Mouse (Mus musculus): ENCODE data around the gene Mylpf.

Gene Mylpf

GRCm38 (mm10) chr7:127196484-127196883, 12.2 kb upstream of the Mylpf start:
- DNase-seq (ENCODE audit: low read depth in 1 of 2, low spot score in 2 of 2) = no peak

- DNase-seq (ENCODE audit: low read depth in 1 of 2, low spot score in 2 of 2) = no peak
Observed at GRCm38 (mm10) chr7:127206606-127207005, 2.1 kb upstream of the Mylpf start.

DNA sequence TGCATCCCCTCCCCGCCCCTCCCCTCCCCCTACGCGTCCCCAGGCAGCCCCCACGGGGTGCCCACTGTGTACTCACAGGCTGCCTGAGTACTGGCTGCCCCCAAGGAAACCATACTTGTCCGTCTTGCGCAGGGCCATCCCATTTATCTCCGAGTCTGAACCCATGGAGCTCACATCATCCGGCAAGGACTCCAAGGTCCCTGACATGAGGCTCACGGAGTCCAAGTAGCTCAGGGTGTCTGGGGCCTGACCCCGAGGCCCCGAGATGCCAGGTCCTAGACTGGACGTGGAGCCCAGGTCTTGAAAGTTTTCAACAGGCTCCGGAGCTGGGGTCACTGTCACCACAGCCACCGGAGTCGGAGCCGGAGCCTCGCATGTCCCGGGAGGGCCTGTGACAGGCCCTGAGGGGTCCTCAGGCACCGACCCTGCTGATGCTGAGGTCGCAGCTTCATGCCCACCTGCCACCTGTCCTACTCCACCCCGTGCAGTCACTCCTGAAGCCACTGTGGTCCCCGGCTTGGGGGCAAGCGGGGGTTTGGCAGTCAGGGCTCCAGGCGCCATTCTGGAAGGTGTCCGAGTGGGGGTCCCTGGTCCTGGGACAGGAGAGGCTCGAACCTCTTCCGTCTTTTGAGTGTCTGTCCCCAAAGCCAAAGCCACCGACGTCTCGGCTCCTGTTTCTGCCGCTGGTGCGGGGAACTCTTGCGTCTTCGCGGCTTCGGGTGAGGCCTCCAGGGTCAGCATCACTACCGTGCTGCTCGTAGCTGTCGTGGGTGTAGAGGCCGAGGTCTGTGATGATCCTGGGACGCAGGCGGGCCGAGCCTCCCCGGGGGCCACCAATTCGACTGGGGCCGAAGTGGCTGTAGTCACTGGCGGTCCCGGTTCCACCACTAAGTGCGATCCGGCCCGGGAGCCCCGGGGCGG, 1.1 kb upstream of the Mylpf start:
- DNase-seq (ENCODE audit: low read depth in 1 of 2, low spot score in 2 of 2) = no peak

DNA sequence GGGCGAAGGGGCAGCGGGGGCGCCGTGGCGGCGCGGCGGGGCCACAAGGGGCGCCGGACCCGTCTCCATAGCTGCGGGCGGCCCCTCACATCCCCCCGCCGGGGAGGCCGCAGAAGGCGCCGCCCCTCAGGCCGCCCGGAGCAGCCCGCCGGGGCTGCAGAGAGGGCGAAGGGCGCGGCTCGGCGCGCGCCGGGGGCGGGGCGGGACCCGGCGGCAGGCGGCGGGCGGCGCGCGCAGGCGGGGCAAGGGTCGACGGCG, 466 bp upstream of the Mylpf start, which contains the start of gene Tbc1d10b:
TSS of gene Tbc1d10b (minus strand) at position 174 of the 258 bp plus-strand sequence.
- DNase-seq (ENCODE audit: low read depth in 1 of 2, low spot score in 2 of 2) = no peak

DNA sequence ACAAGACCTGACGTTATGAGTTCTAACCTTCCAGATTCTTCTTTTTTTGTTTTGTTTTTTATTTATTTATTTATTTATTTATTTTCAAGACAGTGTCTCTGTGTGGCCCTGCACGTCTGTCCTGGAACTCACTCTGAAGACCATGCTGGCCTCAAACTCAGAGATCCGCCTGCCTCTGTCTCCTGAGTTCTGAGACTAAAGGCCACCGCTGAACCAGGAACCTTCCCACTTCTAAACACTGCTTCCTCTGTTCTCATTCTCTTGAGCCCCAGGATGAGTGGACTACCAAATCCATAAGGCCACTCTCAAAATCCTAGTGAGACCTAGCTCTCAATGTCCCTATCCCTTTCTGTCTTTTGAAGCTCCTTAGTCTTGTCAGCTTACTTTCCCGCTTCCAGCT, 1.2 kb downstream of the Mylpf start:
- DNase-seq (ENCODE audit: low read depth in 1 of 2, low spot score in 2 of 2) = no peak

DNA sequence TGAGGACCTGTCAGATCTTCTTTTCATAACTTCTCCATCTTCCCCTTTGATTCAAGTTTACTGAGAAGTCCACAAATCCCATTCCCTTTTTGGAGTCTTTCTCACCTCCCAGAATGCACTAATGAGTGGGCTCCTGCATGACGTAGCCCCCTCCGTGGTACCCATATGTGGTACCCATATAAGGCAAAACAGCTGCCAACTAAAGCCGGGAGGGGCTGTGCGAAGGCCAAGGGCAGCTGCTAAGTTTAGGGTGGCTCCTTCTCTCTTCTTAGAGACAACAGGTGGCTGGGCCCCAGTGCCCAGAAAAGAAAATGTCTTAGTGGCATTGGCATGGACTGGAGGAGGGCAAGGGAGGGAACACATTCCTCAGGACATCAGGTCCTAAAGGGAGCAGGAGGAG, 1.6 kb downstream of the Mylpf start:
- no peak for DNase-seq (ENCODE audit: low read depth in 1 of 2, low spot score in 2 of 2)

DNA sequence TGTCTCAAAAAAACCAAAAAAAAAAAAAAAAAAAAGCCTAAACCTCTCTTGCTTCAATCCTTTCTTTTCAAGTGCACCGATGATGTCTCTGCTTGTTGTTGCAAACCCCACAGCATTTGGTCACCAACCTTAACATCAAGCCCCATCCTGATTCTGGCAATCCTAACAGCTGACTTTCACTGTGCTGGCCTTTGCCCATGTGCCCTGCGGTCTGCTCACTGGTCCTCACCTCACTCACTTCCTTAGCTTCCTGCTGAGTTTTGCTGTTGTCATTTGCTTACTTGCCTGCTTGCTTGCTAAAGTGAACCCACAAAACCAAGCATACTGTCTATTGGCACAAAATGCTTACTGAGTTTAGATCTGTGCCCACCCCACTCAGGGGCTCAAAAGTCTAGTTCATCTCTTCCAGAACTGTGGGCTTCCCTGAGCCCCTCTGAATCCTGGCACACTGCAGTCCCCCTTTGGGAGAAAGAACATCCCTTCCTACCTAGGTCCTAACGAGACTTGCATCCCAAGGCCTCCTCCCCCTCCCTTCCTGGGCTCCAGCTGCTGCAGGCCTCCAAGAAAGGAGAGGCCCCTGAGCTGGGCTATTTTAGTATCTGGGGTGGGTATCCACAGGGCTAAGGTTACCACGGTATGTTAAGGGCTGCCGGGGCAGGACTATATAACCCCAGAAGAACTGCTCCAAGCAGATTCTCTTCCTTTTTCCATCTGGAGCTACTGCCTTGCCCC, 2.5 kb downstream of the Mylpf start:
- no peak for DNase-seq (ENCODE audit: low read depth in 1 of 2, low spot score in 2 of 2)

GRCm38 (mm10) chr7:127212432-127213250, 4.0 kb downstream of the Mylpf start:
- no peak for DNase-seq (ENCODE audit: low read depth in 1 of 2, low spot score in 2 of 2)

DNA sequence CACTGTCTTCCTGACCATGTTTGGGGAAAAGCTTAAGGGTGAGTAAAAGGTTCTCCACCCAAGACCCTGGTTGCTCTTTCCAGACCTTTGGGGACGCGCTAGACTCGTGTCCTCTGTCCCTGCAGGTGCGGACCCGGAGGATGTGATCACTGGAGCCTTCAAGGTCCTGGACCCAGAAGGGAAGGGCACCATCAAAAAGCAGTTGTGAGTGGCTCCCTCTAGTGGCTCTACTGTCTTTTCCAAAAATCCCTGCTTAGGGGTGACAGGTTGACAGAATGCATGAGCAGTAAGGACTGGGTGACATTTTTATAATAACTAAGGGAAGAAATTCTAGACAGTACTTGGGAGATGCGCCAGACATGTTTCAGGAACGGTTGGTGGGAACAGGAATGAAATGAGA, 4.8 kb downstream of the Mylpf start:
- DNase-seq (ENCODE audit: low read depth in 1 of 2, low spot score in 2 of 2) = no peak

- no peak for DNase-seq (ENCODE audit: low read depth in 1 of 2, low spot score in 2 of 2)
Observed at GRCm38 (mm10) chr7:127213930-127214329, 5.2 kb downstream of the Mylpf start.

DNA sequence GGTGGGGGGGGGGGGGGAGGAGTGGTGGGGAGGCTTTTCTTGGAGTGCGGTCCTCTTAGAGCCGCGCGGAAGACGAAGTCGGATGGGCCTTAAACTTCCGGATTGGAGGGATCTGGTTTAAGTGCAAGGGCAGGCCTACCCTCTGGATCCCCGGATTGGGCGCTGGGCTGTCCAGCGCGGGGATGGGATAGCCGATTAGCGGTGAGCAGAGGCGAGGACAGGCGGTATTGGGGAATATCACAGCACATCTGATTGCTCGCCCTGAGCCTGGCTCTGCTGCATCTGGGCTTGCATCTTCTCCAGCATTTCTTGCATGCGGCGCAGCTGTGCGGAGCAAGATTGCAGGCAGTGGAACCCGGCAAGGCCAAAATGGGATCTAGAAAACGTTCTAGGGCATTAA, 5.8 kb downstream of the Mylpf start:
- no peak for DNase-seq (ENCODE audit: low read depth in 1 of 2, low spot score in 2 of 2)

DNA sequence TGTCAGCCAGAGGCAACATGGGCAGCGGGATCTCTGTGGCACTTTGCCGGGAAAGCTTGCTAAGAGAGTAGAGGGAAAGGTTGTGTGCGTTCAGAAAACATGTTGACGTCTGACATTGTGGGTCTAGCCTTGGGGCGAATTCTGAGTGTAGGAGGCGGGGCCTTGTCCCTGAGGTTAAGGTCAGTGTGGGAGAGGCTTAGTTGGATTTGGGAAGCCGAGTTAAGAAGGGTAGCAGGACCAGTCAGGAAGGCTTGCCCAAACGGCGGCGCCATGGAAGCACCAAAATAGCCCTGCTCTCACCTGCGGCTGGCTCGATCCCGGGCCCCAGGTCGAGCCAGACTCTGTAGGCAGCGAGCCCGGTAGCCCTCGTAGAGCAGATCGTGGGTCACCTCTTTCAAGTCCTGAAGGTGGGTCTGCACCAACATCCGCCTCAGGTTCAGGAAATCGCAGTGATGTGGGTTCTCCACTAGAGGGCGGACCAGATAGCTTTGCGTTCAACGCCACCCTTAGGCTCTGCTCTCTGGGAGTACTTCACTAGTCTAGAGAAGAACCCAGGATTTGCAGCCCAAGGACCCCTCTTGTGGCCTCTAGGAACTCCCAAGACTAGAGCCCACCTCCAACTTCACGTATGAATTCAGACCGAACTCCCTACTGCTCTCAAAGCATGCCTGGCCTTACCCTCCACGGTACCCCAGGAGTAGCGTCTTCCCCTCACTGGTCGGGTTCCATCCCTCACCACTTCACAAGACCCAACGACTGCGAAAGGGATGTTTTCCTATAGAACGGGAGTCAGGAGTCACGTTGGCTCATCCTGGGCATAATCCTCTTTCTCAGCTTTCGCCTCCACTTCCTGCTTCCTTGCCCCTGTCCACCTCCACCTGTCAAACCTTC, 6.5 kb downstream of the Mylpf start:
- DNase-seq (ENCODE audit: low read depth in 1 of 2, low spot score in 2 of 2) = peak in 1 of 2 experiments; percentile 35

DNA sequence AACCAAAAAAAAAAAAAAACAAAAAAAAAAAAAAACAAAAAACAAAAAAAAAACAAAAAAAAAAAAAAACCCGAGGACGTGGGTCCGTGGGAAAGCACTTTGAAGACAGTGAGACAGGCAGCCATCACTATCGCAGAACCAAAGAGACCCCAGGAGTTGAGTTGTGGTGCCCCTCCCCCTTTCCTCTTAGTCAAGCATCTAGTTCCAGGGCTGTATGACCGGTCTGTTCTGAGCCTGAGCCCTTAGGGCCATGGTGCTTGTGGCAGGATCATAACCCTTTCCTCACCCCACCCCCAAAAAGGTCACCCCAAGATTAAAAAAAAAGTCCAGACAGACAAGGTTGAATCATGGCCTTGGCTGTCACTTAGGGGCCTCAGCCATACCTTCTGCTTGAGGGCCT, 7.6 kb downstream of the Mylpf start:
- no peak for DNase-seq (ENCODE audit: low read depth in 1 of 2, low spot score in 2 of 2)

DNA sequence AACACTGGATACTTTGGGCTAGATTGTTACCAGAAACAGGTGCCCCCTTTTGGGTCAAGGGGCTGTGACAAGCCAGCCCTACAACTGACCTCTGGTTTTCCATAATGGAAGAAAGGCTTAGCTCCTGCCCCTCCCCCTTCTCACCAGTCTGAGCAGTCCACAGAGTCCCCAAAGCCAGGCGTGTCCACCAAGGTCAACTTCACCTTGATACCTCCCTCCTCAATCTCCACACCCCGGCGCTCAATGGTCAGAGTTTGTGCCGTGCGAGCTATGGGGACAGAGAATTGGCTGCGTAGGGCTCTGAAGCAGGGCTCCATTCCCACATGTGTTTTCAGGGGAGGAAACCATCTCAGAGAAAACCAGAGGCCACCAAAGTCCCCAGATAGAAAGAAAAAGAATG, 8.8 kb downstream of the Mylpf start:
- DNase-seq (ENCODE audit: low read depth in 1 of 2, low spot score in 2 of 2) = no peak

GRCm38 (mm10) chr7:127217901-127218642, 9.4 kb downstream of the Mylpf start:
- no peak for DNase-seq (ENCODE audit: low read depth in 1 of 2, low spot score in 2 of 2)

- no peak for DNase-seq (ENCODE audit: low read depth in 1 of 2, low spot score in 2 of 2)
Observed at GRCm38 (mm10) chr7:127218670-127219069, 10.0 kb downstream of the Mylpf start.

- DNase-seq (ENCODE audit: low read depth in 1 of 2, low spot score in 2 of 2) = no peak
Observed at GRCm38 (mm10) chr7:127220440-127220839, 11.8 kb downstream of the Mylpf start.

DNA sequence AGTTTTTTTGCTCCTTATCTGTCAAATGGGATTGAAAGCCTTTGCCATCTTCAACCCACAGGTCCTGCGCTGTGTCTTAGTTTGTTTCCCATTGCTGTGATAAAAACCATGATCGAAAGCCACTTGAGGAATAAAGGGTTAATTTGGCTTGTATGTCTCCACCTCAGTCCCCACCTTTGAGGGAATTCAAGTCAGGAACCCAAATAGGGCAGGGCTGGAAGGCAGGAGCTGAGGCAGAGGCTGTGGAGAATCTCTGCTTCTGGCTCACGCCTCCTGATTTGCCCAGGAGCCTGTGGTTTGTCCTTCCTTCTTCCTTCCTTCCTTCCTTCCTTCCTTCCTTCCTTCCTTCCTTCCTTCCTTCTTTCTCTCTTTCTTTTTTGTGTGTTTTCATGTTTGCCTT, 14.4 kb downstream of the Mylpf start:
- no peak for DNase-seq (ENCODE audit: low read depth in 1 of 2, low spot score in 2 of 2)

GRCm38 (mm10) chr7:127223515-127224478, 15.1 kb downstream of the Mylpf start:
- DNase-seq (ENCODE audit: low read depth in 1 of 2, low spot score in 2 of 2) = no peak
